Mouse (Mus musculus) liver, embryonic 14.5 days (tissue): ENCODE data around the gene St14.

Experiments used
- CTCF ChIP-seq: IDR thresholded peaks from 2 replicates; pipeline ENCODE4 v1.5.1; 2016; ENCODE audit warnings: antibody characterized with exemption, low read depth, control low read depth
- EP300 ChIP-seq: IDR thresholded peaks from 2 replicates; pipeline ENCODE4 v1.6.1; 2016; ENCODE audit warnings: antibody characterized with exemption, low read depth

- TF ChIP-seq CTCF, result peak; percentile 29; the same call in 1 of the 2 replicates
- TF ChIP-seq EP300, result no peak
These were observed 33.5 kb downstream of the St14 start for GRCm38 (mm10) chr9:31098118-31098517.
